Mouse (Mus musculus): Measurements from ENCODE around the gene Dhx37. TPM values are rescaled to one million over a fixed set of nuclear protein-coding genes. Genes with fewer than 3 reads are reported as not detected.

Gene Dhx37
- polyA plus RNA-seq (2014; fragmentation: Nextera tagmentation; extraction: Ambion mirVana): 11.9 and 13.3 TPM in 2 replicates

DNA sequence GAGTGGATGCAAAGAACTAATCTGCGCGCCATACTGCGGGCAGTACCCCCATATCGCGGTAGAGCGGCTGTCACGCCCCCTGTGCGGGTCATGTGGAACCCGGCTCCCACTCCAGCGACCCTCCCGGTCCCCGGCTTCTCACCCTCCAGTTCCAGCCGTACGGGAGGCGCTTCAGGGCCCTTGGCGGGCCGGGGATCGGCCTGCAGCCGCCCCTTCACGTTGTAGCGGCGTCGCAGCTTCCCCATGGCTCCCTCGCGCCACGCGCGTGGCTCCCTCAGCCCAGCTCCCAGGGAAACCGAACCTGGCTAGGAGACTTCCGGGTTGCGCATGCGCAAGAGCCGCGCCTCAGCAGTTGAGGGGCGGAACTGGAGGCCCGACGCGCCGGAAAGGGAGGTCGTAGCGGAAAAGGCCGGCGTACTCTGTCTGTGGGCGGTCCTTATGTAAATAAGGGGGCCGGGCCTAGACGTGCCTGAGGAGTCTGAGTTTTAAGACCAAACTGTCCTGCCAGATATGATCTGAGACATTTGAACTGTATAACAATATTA is at the start of gene Dhx37:
TSS of gene Dhx37 (minus strand) at position 329 of the 545 bp plus-strand sequence.
- H3K4me2 ChIP-seq: peak within 1 kb of the TSS; percentile 97
- no peak for TF ChIP-seq CTCF (IDR thresholded peaks at IDR 0.05; ENCODE audit: low read depth)
- H3K4me3 ChIP-seq (ENCODE audit: low read depth, low read length): peak within 1 kb of the TSS; percentile 92
- under 1% methylated on average over 46 of the region's 46 CpGs for WGBS
- no peaks in the 10 kb centered on the region for H3K27me3 ChIP-seq (ENCODE audit: insufficient read depth, low read length)
- ATAC-seq (ENCODE audit: insufficient read depth) (peak; percentile 98), DNase-seq (peak; percentile 98)
- peak within 1 kb of the TSS; percentile 54; the same call in 1 of the 2 replicates for H3K27ac ChIP-seq (ENCODE audit: low read depth)
- peaks cover 29% of the 10 kb centered on the region for H3K36me3 ChIP-seq (ENCODE audit: insufficient read depth)
- H3K4me1 ChIP-seq (ENCODE audit: insufficient read depth): peaks cover 6% of the 10 kb centered on the region; the same call in 1 of the 2 replicates
- no peaks in the 10 kb centered on the region for H3K9me3 ChIP-seq (ENCODE audit: low read depth, low read length)
- H3K9ac ChIP-seq: peak within 1 kb of the TSS; percentile 91

DNA sequence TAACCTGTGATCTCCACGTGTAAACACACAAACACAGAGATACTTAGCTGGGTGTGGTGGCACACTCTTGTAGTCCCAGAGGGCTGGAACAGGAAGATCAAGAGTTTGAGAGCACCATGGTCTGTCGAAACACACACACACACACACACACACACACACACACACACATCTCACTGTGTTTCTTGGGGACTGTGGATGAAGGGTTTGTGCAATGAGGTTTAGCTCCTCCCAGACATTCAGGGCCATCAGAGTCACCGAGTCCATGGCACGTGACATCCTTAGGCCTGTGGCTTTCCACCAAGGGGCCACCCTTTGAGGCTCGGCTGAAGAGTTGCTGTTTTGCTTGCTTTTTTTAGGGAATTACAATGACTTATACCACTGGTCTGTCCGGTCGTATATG is 48.6 kb upstream of the Dhx37 start:
- Histone ChIP-seq H3K27me3 (ENCODE audit: insufficient read depth, low read length) (no peaks in the 10 kb centered on the region), H3K4me3 (ENCODE audit: low read depth, low read length) (no peak overlapping the region), H3K9ac (no peak overlapping the region), H3K9me3 (ENCODE audit: low read depth, low read length) (no peaks in the 10 kb centered on the region), H3K36me3 (ENCODE audit: insufficient read depth) (peaks cover 19% of the 10 kb centered on the region; the same call in 1 of the 2 replicates), H3K4me2 (no peak overlapping the region), H3K27ac (ENCODE audit: low read depth) (no peak overlapping the region), H3K4me1 (ENCODE audit: insufficient read depth) (0 out of 2 replicates have a peak, but pooled peaks cover 2% of the 10 kb centered on the region)
- WGBS: 90% methylated on average over 7 of the region's 7 CpGs
- TF ChIP-seq CTCF (IDR thresholded peaks at IDR 0.05; ENCODE audit: low read depth): no peak
- ATAC-seq (ENCODE audit: insufficient read depth) (no peak), DNase-seq (no peak)

DNA sequence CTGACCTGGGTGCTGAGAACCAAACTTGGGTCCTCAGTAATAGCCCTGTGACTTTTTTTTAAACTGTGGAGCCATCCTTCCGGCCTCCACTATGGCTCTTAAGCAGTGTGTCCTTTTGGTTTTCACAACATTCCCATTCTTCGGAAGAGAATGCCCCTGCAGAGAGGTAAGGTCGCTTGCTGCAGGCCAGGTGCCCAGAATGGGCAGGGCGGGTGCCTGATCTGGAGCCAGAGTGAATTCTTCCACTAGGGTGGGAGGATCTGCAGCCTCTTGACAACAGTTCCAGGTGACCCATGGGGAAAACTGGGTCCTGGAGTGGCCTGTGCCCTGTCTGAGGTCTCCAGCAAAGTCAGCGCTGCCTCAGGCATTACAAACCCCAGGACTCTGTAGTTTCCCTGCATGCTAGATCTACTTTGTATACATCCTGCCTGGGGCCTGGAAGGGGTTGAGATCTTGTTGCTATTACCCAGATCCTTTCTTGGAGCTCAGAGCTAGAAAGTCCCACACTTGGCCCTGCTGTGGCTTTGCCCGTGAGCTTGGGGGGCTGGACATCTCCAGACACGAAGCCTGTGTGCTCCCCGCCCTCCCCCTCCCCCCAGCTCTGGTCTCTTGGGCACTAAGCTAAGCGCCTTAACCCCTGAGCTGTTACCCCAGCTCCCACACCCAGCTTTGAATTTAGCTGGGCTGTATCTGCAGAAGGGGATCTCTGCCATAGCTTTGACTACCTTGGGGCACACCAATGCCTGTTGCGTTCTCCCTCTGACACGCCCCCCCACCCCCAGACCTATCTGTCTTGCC is 46.7 kb upstream of the Dhx37 start:
- no peak for TF ChIP-seq CTCF (IDR thresholded peaks at IDR 0.05; ENCODE audit: low read depth)
- H3K4me2 ChIP-seq: no peak overlapping the region
- no peaks in the 10 kb centered on the region for H3K27me3 ChIP-seq (ENCODE audit: insufficient read depth, low read length)
- no peak overlapping the region for H3K9ac ChIP-seq
- H3K4me3 ChIP-seq (ENCODE audit: low read depth, low read length): no peak overlapping the region
- no peak overlapping the region for H3K27ac ChIP-seq (ENCODE audit: low read depth)
- no peak for ATAC-seq (ENCODE audit: insufficient read depth)
- H3K9me3 ChIP-seq (ENCODE audit: low read depth, low read length): no peaks in the 10 kb centered on the region
- peaks cover 19% of the 10 kb centered on the region; the same call in 1 of the 2 replicates for H3K36me3 ChIP-seq (ENCODE audit: insufficient read depth)
- 83% methylated on average over 11 of the region's 11 CpGs for WGBS
- DNase-seq: no peak
- H3K4me1 ChIP-seq (ENCODE audit: insufficient read depth): 0 out of 2 replicates have a peak, but pooled peaks cover 11% of the 10 kb centered on the region

DNA sequence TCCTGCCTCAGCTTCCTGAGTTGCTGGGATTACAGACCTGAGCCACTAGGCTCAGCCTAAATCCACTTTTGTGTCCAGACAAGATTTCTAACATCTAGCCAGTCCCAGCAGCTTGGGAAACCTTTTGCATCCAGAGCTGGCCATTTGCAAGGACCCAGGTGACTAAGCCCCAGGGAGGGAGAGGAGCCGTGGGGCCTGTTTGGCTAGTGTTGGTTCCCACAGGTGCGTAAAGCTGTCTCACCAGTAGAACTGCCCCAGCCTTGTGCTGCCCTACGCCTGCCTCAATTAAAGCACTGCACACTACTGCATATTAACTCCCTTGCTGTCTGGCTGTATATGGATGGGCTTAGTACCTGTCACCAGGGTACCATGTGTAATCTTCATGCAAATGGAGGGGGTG is 45.5 kb upstream of the Dhx37 start:
- WGBS: 81% methylated on average over 3 of the region's 3 CpGs
- ATAC-seq (ENCODE audit: insufficient read depth) (no peak), DNase-seq (no peak)
- H3K4me2 ChIP-seq: no peak overlapping the region
- H3K9ac ChIP-seq: no peak overlapping the region
- H3K4me1 ChIP-seq (ENCODE audit: insufficient read depth): 0 out of 2 replicates have a peak, but pooled peaks cover 11% of the 10 kb centered on the region
- H3K27ac ChIP-seq (ENCODE audit: low read depth): no peak overlapping the region
- no peaks in the 10 kb centered on the region for H3K9me3 ChIP-seq (ENCODE audit: low read depth, low read length)
- TF ChIP-seq CTCF (IDR thresholded peaks at IDR 0.05; ENCODE audit: low read depth): no peak
- H3K4me3 ChIP-seq (ENCODE audit: low read depth, low read length): no peak overlapping the region
- H3K27me3 ChIP-seq (ENCODE audit: insufficient read depth, low read length): no peaks in the 10 kb centered on the region
- H3K36me3 ChIP-seq (ENCODE audit: insufficient read depth): peaks cover 16% of the 10 kb centered on the region; the same call in 1 of the 2 replicates

DNA sequence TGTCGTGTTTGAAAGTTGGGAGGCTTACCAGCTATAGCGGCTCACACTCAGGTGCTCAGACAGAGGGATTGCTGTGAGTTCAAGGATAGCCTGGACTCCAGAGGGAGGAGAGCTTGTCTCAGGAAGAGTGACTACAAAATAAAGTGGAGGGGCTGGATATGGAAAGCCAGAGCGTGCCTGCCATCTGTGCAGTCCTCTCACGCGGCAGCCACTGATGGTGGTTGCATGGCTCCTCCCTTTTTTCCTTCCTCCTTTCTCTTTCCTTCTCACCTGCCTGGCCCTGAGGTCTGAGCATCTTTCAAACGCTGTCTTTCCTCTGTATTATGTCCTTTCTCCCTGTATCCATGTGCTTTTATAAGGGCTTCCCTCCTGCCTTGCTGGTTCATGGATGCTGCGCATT is 44.1 kb upstream of the Dhx37 start:
- Histone ChIP-seq H3K4me1 (ENCODE audit: insufficient read depth) (0 out of 2 replicates have a peak, but pooled peaks cover 11% of the 10 kb centered on the region), H3K27ac (ENCODE audit: low read depth) (no peak overlapping the region), H3K9me3 (ENCODE audit: low read depth, low read length) (no peaks in the 10 kb centered on the region), H3K4me2 (no peak overlapping the region), H3K27me3 (ENCODE audit: insufficient read depth, low read length) (no peaks in the 10 kb centered on the region), H3K36me3 (ENCODE audit: insufficient read depth) (peaks cover 5% of the 10 kb centered on the region; the same call in 1 of the 2 replicates), H3K9ac (no peak overlapping the region), H3K4me3 (ENCODE audit: low read depth, low read length) (no peak overlapping the region)
- ATAC-seq (ENCODE audit: insufficient read depth) (no peak), DNase-seq (no peak)
- TF ChIP-seq CTCF (IDR thresholded peaks at IDR 0.05; ENCODE audit: low read depth): no peak
- 78% methylated on average over 7 of the region's 7 CpGs for WGBS

DNA sequence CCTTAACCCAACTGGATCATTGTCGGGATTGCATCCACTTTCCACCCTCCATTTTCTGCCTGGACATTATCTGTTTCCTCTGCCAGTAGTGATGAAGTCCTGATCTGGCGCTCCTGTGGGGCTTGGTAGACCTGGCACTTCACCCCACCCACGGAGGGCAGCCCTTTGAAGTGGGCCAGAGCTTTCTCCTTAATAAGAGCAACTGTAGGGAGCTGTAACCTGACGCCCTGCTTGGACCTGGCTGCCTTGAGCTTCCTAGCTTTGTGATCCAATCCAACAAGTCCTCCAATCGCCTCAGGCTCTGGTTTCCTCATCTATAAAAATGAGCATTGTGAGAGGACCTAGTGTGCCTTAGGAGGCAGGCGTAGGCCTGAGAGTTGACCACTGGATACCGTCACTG is 43.6 kb upstream of the Dhx37 start:
- H3K4me3 ChIP-seq (ENCODE audit: low read depth, low read length): no peak overlapping the region

DNA sequence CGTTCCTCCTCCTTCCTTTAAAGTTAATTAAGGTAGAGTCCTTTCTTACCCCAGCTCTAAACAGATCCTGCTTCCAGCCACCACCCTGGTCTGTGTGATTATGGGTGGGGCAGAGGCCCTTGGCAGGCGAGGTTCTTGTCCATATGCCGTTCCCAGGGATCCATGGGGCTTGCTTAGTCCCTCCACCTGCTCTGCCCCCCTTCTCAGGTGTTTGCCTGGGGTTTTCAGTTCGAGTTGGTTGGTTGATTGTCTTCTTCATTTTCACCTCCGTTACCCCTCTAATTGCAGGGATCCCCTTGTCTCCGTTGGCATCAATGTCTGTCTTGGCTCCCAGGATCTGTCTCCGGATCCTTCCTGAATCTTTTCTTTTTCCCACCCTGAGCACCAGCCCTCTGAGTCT is 42.9 kb upstream of the Dhx37 start:
- no peak for TF ChIP-seq CTCF (IDR thresholded peaks at IDR 0.05; ENCODE audit: low read depth)
- DNase-seq: no peak
- no peak for ATAC-seq (ENCODE audit: insufficient read depth)
- Histone ChIP-seq H3K4me2 (peak overlapping the region; percentile 94), H3K4me1 (ENCODE audit: insufficient read depth) (0 out of 2 replicates have a peak, but pooled peaks cover 11% of the 10 kb centered on the region), H3K9ac (peak overlapping the region; percentile 72), H3K4me3 (ENCODE audit: low read depth, low read length) (peak overlapping the region; percentile 80), H3K27ac (ENCODE audit: low read depth) (no peak overlapping the region), H3K9me3 (ENCODE audit: low read depth, low read length) (no peaks in the 10 kb centered on the region), H3K27me3 (ENCODE audit: insufficient read depth, low read length) (no peaks in the 10 kb centered on the region), H3K36me3 (ENCODE audit: insufficient read depth) (no peaks in the 10 kb centered on the region)
- 59% methylated on average over 7 of the region's 7 CpGs for WGBS

More for the DNA sequence above, 43.6 kb upstream of the Dhx37 start:
- ATAC-seq (ENCODE audit: insufficient read depth): no peak
- no peak for DNase-seq
- Histone ChIP-seq H3K27me3 (ENCODE audit: insufficient read depth, low read length) (no peaks in the 10 kb centered on the region), H3K9ac (no peak overlapping the region), H3K9me3 (ENCODE audit: low read depth, low read length) (no peaks in the 10 kb centered on the region), H3K36me3 (ENCODE audit: insufficient read depth) (peaks cover under 1% of the 10 kb centered on the region; the same call in 1 of the 2 replicates), H3K27ac (ENCODE audit: low read depth) (no peak overlapping the region), H3K4me1 (ENCODE audit: insufficient read depth) (0 out of 2 replicates have a peak, but pooled peaks cover 11% of the 10 kb centered on the region), H3K4me2 (peak overlapping the region; percentile 94)
- no peak for TF ChIP-seq CTCF (IDR thresholded peaks at IDR 0.05; ENCODE audit: low read depth)
- 56% methylated on average over 7 of the region's 7 CpGs for WGBS

All from lung, embryonic 14.5 days (tissue).